Mouse (Mus musculus): ENCODE results near the gene Slc39a5. TPM values are rescaled to one million over a fixed set of nuclear protein-coding genes. Genes with fewer than 3 reads are reported as not detected.
A peak's percentile ranks its signal among the peaks of the same experiment; 100 is the strongest.

Gene Slc39a5
- polyA plus RNA-seq, 1 experiment from 2014 or later = 0.28 TPM

Small RNAs within 50 kb of the gene (microRNA-seq; reads per million reads assigned to microRNA genes)
- not detected for gene Gm25361
- gene Gm26308 = not detected
- not detected for gene Mir6914
- gene Mir6915 = 1.9 reads per million, percentile 3 among the genes with 10 or more reads in this experiment

Other genes starting within 250 kb of the Slc39a5 start
- 39.0 and 40.6 TPM in 2 replicates for gene Rbms2, start 220.9 kb downstream of the Slc39a5 start, polyA plus RNA-seq (2015; fragmentation: Nextera tagmentation; extraction: Ambion mirVana)
- 1.8 and 2.5 TPM in 2 replicates for gene Gls2, start 206.8 kb downstream of the Slc39a5 start, polyA plus RNA-seq (2015; fragmentation: Nextera tagmentation; extraction: Ambion mirVana)
- 34.5 and 35.2 TPM in 2 replicates for gene Spryd4, start 189.4 kb downstream of the Slc39a5 start, polyA plus RNA-seq (2015; fragmentation: Nextera tagmentation; extraction: Ambion mirVana)
- gene Mip, start 175.4 kb downstream of the Slc39a5 start, polyA plus RNA-seq (2015; fragmentation: Nextera tagmentation; extraction: Ambion mirVana) = 0.45 and 0.57 TPM in 2 replicates
- gene Timeless, start 169.2 kb downstream of the Slc39a5 start, polyA plus RNA-seq (2015; fragmentation: Nextera tagmentation; extraction: Ambion mirVana) = 75.7 and 76.4 TPM in 2 replicates
- 0.27 and 0.63 TPM in 2 replicates for gene Apon, start 147.1 kb downstream of the Slc39a5 start, polyA plus RNA-seq (2015; fragmentation: Nextera tagmentation; extraction: Ambion mirVana)
- not detected in 2 replicates for gene Apof, start 132.6 kb downstream of the Slc39a5 start, polyA plus RNA-seq (2015; fragmentation: Nextera tagmentation; extraction: Ambion mirVana)
- 14.6 and 16.6 TPM in 2 replicates for gene Stat2, start 130.7 kb downstream of the Slc39a5 start, polyA plus RNA-seq (2015; fragmentation: Nextera tagmentation; extraction: Ambion mirVana)
- gene Il23a, start 102.5 kb downstream of the Slc39a5 start, polyA plus RNA-seq (2015; fragmentation: Nextera tagmentation; extraction: Ambion mirVana) = 0.18 TPM in 1 of 2 replicates, not detected in the other
- 33.6 and 35.2 TPM in 2 replicates for gene Pan2, start 97.9 kb downstream of the Slc39a5 start, polyA plus RNA-seq (2015; fragmentation: Nextera tagmentation; extraction: Ambion mirVana)
- gene Cnpy2, start 78.8 kb downstream of the Slc39a5 start, polyA plus RNA-seq (2015; fragmentation: Nextera tagmentation; extraction: Ambion mirVana) = 390 and 394 TPM in 2 replicates
- 167 and 176 TPM in 2 replicates for gene Cs, start 63.5 kb downstream of the Slc39a5 start, polyA plus RNA-seq (2015; fragmentation: Nextera tagmentation; extraction: Ambion mirVana)
- 14.8 and 15.3 TPM in 2 replicates for gene Coq10a, start 32.2 kb downstream of the Slc39a5 start, polyA plus RNA-seq (2015; fragmentation: Nextera tagmentation; extraction: Ambion mirVana)
- gene Ankrd52, start 24.1 kb downstream of the Slc39a5 start, polyA plus RNA-seq (2015; fragmentation: Nextera tagmentation; extraction: Ambion mirVana) = 11.7 and 12.9 TPM in 2 replicates
- 60.6 and 61.4 TPM in 2 replicates for gene Nabp2, start 10.3 kb upstream of the Slc39a5 start, polyA plus RNA-seq (2015; fragmentation: Nextera tagmentation; extraction: Ambion mirVana)
- 42.3 and 43.3 TPM in 2 replicates for gene Rnf41, start 10.4 kb upstream of the Slc39a5 start, polyA plus RNA-seq (2015; fragmentation: Nextera tagmentation; extraction: Ambion mirVana)
- gene Smarcc2, start 58.0 kb upstream of the Slc39a5 start, polyA plus RNA-seq (2015; fragmentation: Nextera tagmentation; extraction: Ambion mirVana) = 96.6 and 110 TPM in 2 replicates
- gene Myl6, start 92.9 kb upstream of the Slc39a5 start, polyA plus RNA-seq (2015; fragmentation: Nextera tagmentation; extraction: Ambion mirVana) = 1,077 and 1,101 TPM in 2 replicates
- gene Myl6b, start 97.5 kb upstream of the Slc39a5 start, polyA plus RNA-seq (2015; fragmentation: Nextera tagmentation; extraction: Ambion mirVana) = 4.7 and 5.0 TPM in 2 replicates
- gene Esyt1, start 124.6 kb upstream of the Slc39a5 start, polyA plus RNA-seq (2015; fragmentation: Nextera tagmentation; extraction: Ambion mirVana) = 24.0 and 28.0 TPM in 2 replicates
- gene Zc3h10, start 146.5 kb upstream of the Slc39a5 start, polyA plus RNA-seq (2015; fragmentation: Nextera tagmentation; extraction: Ambion mirVana) = 16.4 and 17.3 TPM in 2 replicates
- 3,677 and 3,933 TPM in 2 replicates for gene Rpl41, start 148.1 kb upstream of the Slc39a5 start, polyA plus RNA-seq (2015; fragmentation: Nextera tagmentation; extraction: Ambion mirVana)
- 198 and 200 TPM in 2 replicates for gene Pa2g4, start 164.8 kb upstream of the Slc39a5 start, polyA plus RNA-seq (2015; fragmentation: Nextera tagmentation; extraction: Ambion mirVana)
- gene Erbb3, start 188.4 kb upstream of the Slc39a5 start, polyA plus RNA-seq (2015; fragmentation: Nextera tagmentation; extraction: Ambion mirVana) = 14.5 and 17.5 TPM in 2 replicates
- 752 and 768 TPM in 2 replicates for gene Rps26, start 225.5 kb upstream of the Slc39a5 start, polyA plus RNA-seq (2015; fragmentation: Nextera tagmentation; extraction: Ambion mirVana)
- 5.1 and 5.2 TPM in 2 replicates for gene Ikzf4, start 244.8 kb upstream of the Slc39a5 start, polyA plus RNA-seq (2015; fragmentation: Nextera tagmentation; extraction: Ambion mirVana)